Mouse (Mus musculus) myocyte (in vitro differentiated cells): ENCODE data around the gene Zbtb8os.

ENCODE experiments used
- CEBPB ChIP-seq: IDR thresholded peaks from 2 replicates; pipeline ENCODE4 v1.6.1; 2011; ENCODE audit warnings: mild to moderate bottlenecking, moderate library complexity; ENCODE audit not compliant: poor library complexity, insufficient read depth, severe bottlenecking
- E2F4 ChIP-seq: IDR thresholded peaks from one replicate; pipeline ENCODE4 v1.6.1; 2011; ENCODE audit warnings: mild to moderate bottlenecking, control low read depth, moderate library complexity; ENCODE audit not compliant: insufficient read depth
- MAX ChIP-seq: IDR thresholded peaks from one replicate; pipeline ENCODE4 v1.6.1; 2011; ENCODE audit warnings: low read depth, mild to moderate bottlenecking, control low read depth
- MYOD1 ChIP-seq, 3 experiments: IDR thresholded peaks; one replicate each; pipeline ENCODE4 v1.6.1; 2011; ENCODE audit warnings: control low read depth in 2 of 3, low read depth in 2 of 3, mild to moderate bottlenecking in 2 of 3, moderate library complexity in 1 of 3; ENCODE audit not compliant: insufficient read length in 2 of 3, control insufficient read depth in 1 of 3
- MYOG ChIP-seq, 3 experiments: IDR thresholded peaks; one replicate each; pipeline ENCODE4 v1.6.1; 2011; ENCODE audit warnings: control low read depth in 2 of 3, low read depth in 2 of 3, mild to moderate bottlenecking in 2 of 3; ENCODE audit not compliant: insufficient read length in 2 of 3, control insufficient read depth in 1 of 3, insufficient read depth in 1 of 3
- POLR2A ChIP-seq: IDR thresholded peaks from one replicate; pipeline ENCODE4 v1.6.1; 2011; ENCODE audit warnings: low read depth, mild to moderate bottlenecking, control low read depth, moderate library complexity; ENCODE audit not compliant: insufficient read length
- POLR2AphosphoS2 ChIP-seq: IDR thresholded peaks from one replicate; pipeline ENCODE4 v1.6.1; 2011; ENCODE audit warnings: low read depth, control low read depth; ENCODE audit not compliant: insufficient read length
- REST ChIP-seq: IDR thresholded peaks from one replicate; pipeline ENCODE4 v1.6.1; 2011; ENCODE audit warnings: mild to moderate bottlenecking, control low read depth, moderate library complexity; ENCODE audit not compliant: insufficient read depth, insufficient read length
- SRF ChIP-seq: IDR thresholded peaks from one replicate; pipeline ENCODE4 v1.6.1; 2011; ENCODE audit warnings: low read depth; ENCODE audit not compliant: control insufficient read depth, insufficient read length
- TCF12 ChIP-seq: IDR thresholded peaks from one replicate; pipeline ENCODE4 v1.6.1; 2011; ENCODE audit warnings: mild to moderate bottlenecking, control low read depth; ENCODE audit not compliant: poor library complexity, insufficient read depth, severe bottlenecking
- TCF3 ChIP-seq: IDR thresholded peaks from one replicate; pipeline ENCODE4 v1.6.1; 2011; ENCODE audit warnings: low read depth, control low read depth; ENCODE audit not compliant: insufficient read length

- TF ChIP-seq POLR2A, result no peak
- no peak for TF ChIP-seq MYOD1 (IDR thresholded peaks at IDR 0.05; ENCODE audit: control insufficient read depth in 1 of 3, insufficient read length in 2 of 3, low read depth in 2 of 3)
- no peak for TF ChIP-seq TCF12
- no peak for TF ChIP-seq MYOG (IDR thresholded peaks at IDR 0.05; ENCODE audit: control insufficient read depth in 1 of 3, insufficient read depth in 1 of 3, insufficient read length in 2 of 3, low read depth in 2 of 3)
- no peak for TF ChIP-seq CEBPB
- TF ChIP-seq MAX, result no peak
- no peak for TF ChIP-seq E2F4
- no peak for TF ChIP-seq SRF
- TF ChIP-seq REST, result no peak
- no peak for TF ChIP-seq TCF3
- no peak for TF ChIP-seq POLR2AphosphoS2
These were observed 55.6 kb downstream of the Zbtb8os start for GRCm38 (mm10) chr4:129390936-129391557.
